Mouse (Mus musculus) heart, embryonic 15.5 days (tissue): ENCODE results near the gene Nol3. TPM values are rescaled to one million over a fixed set of nuclear protein-coding genes. Genes with fewer than 3 reads are reported as not detected.
A peak's percentile ranks its signal among the peaks of the same experiment; 100 is the strongest.

Source experiments
- ATAC-seq: fragments of 200-750 bp; cut with Nextera tagmentation; replicated peaks from 2 replicates; pipeline ENCODE4 v1.8.0; 2017; ENCODE audit warnings: low read depth, moderate TSS enrichment; ENCODE audit not compliant: insufficient number of reproducible peaks, insufficient read depth, low FRiP score
- H3K27ac ChIP-seq: fragments of 300-500 bp; sonication (generic); 2 replicates; pipeline ENCODE4 v1.5.1; 2015; ENCODE audit warnings: mild to moderate bottlenecking, inconsistent platforms
- H3K27me3 ChIP-seq: fragments of 300-500 bp; sonication (generic); 2 replicates; pipeline ENCODE4 v1.6.1; 2015; ENCODE audit warnings: inconsistent platforms
- H3K36me3 ChIP-seq: fragments of 300-500 bp; sonication (generic); 2 replicates; pipeline ENCODE4 v1.6.1; 2015; ENCODE audit warnings: mild to moderate bottlenecking, inconsistent platforms
- H3K4me1 ChIP-seq: fragments of 300-500 bp; sonication (generic); replicated peaks from 2 replicates; pipeline ENCODE4 v1.6.1; 2015; ENCODE audit warnings: inconsistent platforms
- H3K4me2 ChIP-seq: fragments of 300-500 bp; sonication (generic); 2 replicates; pipeline ENCODE4 v1.6.1; 2015; ENCODE audit warnings: inconsistent platforms, mild to moderate bottlenecking, moderate library complexity
- H3K4me3 ChIP-seq: fragments of 300-500 bp; sonication (generic); 2 replicates; pipeline ENCODE4 v1.5.1; 2015; ENCODE audit warnings: mild to moderate bottlenecking, inconsistent platforms
- H3K9ac ChIP-seq: fragments of 300-500 bp; sonication (generic); 2 replicates; pipeline ENCODE4 v1.6.1; 2015; ENCODE audit warnings: mild to moderate bottlenecking, inconsistent platforms
- H3K9me3 ChIP-seq: fragments of 300-500 bp; sonication (generic); replicated peaks from 2 replicates; pipeline ENCODE4 v1.6.1; 2016; ENCODE audit warnings: inconsistent platforms
- WGBS: fragments of 180-500 bp; shearing (Covaris S2); methylation state at CpG from one replicate; pipeline ENCODE4 v1.1.7; 2015; ENCODE audit warnings: mixed read lengths; 5-methylcytosine and 5-hydroxymethylcytosine counted together
- polyA plus RNA-seq: library from polyadenylated mRNA; unstranded; fragments of >200 nt; fragmentation: Nextera tagmentation; extraction: Ambion mirVana; gene quantifications from 2 replicates; pipeline ENCODE4 v1.2.1, GENCODE M21; 2015

Gene Nol3
- polyA plus RNA-seq, 1 experiment from 2014 or later, result 4.7 TPM

GRCm38 (mm10) chr8:105278911-105279334 is 3.0 kb downstream of the Nol3 start:
- Histone ChIP-seq H3K9me3 (no peaks in the 10 kb centered on the region), H3K4me3 (peak overlapping the region; percentile 40), H3K27ac (no peak overlapping the region), H3K27me3 (peaks cover 71% of the 10 kb centered on the region), H3K9ac (peak overlapping the region; percentile 38), H3K36me3 (no peaks in the 10 kb centered on the region), H3K4me2 (peak overlapping the region; percentile 71), H3K4me1 (peaks cover 34% of the 10 kb centered on the region)
- WGBS, result 3% methylated on average over 28 of the region's 28 CpGs
- peak; percentile 63 for ATAC-seq

DNA sequence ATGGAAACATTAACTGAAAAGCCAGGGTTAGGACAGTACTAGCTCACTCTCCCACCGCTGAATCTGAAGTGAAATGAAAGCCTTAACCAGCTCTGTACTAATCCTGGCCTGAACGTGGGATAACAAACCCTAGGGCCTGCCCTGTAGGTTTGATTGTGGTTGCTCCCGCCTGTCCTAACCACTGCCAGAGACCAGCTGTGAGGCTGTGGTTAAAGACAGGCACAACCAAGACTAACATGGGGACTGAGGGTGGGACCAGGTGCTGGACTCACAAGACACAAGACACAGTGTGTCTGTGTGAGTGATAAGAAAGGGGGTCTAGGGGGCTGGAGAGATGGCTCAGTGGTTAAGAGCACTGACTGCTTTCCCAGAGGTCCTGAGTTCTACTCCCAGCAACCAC is 4.6 kb downstream of the Nol3 start:
- H3K9me3 ChIP-seq, result no peaks in the 10 kb centered on the region
- peaks cover 30% of the 10 kb centered on the region for H3K4me1 ChIP-seq
- no peak overlapping the region for H3K4me3 ChIP-seq
- WGBS, result 74% methylated on average over 3 of the region's 3 CpGs
- H3K27me3 ChIP-seq, result peaks cover 55% of the 10 kb centered on the region
- no peak overlapping the region for H3K9ac ChIP-seq
- H3K27ac ChIP-seq, result no peak overlapping the region
- no peak overlapping the region for H3K4me2 ChIP-seq
- no peak for ATAC-seq
- no peaks in the 10 kb centered on the region for H3K36me3 ChIP-seq

DNA sequence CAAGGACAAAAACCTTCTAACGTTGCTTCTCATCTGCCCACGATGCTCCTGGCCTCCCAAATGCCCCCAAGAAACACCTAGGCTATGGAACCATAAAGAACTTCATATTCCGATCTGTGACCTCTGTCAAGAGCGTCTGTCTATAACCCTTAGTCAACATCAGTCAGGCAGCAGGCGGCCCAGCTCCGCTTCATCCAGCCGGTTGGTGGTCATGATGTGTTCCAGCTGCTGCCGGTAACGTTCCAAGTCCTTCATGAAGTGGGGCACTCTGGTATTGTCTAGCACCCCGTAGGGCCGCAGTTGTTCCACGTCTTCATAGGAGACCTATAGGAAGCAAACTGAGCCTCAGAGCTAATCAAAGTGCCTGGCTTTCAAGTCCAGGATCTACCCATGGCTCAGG is 5.9 kb downstream of the Nol3 start:
- no peak overlapping the region for H3K9ac ChIP-seq
- 79% methylated on average over 12 of the region's 12 CpGs for WGBS
- H3K27ac ChIP-seq, result no peak overlapping the region
- H3K4me2 ChIP-seq, result no peak overlapping the region
- no peak overlapping the region for H3K4me3 ChIP-seq
- H3K36me3 ChIP-seq, result no peaks in the 10 kb centered on the region
- H3K4me1 ChIP-seq, result peaks cover 18% of the 10 kb centered on the region
- peaks cover 43% of the 10 kb centered on the region for H3K27me3 ChIP-seq
- ATAC-seq, result no peak
- H3K9me3 ChIP-seq, result no peaks in the 10 kb centered on the region

DNA sequence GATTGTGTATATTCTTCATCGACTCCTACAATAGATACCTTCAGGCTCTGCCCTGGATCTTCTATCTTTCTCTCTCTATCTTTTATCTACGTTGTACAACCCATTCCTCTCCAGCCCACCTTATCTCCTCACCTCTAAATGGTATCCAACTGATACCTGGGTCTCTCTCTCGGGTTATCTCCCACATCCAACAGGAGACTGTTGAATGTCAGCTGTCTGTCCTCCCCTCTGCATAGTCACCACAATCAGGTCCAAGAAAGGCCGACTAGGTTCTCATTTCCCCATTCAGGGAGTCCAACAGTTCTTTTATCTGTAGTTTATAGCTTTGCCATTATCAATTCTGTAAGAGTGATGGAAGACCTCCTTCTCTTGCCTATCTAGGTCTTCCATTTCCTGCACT is 6.3 kb downstream of the Nol3 start:
- H3K27me3 ChIP-seq, result peaks cover 39% of the 10 kb centered on the region
- no peak overlapping the region for H3K9ac ChIP-seq
- WGBS, result 64% methylated on average over 4 of the region's 4 CpGs
- H3K4me1 ChIP-seq, result peaks cover 17% of the 10 kb centered on the region
- no peak overlapping the region for H3K4me2 ChIP-seq
- no peak for ATAC-seq
- H3K4me3 ChIP-seq, result no peak overlapping the region
- no peaks in the 10 kb centered on the region for H3K36me3 ChIP-seq
- no peak overlapping the region for H3K27ac ChIP-seq
- H3K9me3 ChIP-seq, result no peaks in the 10 kb centered on the region

- 31% methylated on average over 23 of the region's 23 CpGs for WGBS
- peaks cover 17% of the 10 kb centered on the region for H3K4me1 ChIP-seq
- no peak overlapping the region for H3K4me3 ChIP-seq
- H3K4me2 ChIP-seq, result peak overlapping the region; percentile 11; the same call in 1 of the 2 replicates
- no peak overlapping the region for H3K9ac ChIP-seq
- H3K27ac ChIP-seq, result no peak overlapping the region
- H3K9me3 ChIP-seq, result no peaks in the 10 kb centered on the region
- H3K36me3 ChIP-seq, result no peaks in the 10 kb centered on the region
- H3K27me3 ChIP-seq, result peaks cover 30% of the 10 kb centered on the region
- ATAC-seq, result no peak
Measured at GRCm38 (mm10) chr8:105283074-105283473, 7.1 kb downstream of the Nol3 start.

DNA sequence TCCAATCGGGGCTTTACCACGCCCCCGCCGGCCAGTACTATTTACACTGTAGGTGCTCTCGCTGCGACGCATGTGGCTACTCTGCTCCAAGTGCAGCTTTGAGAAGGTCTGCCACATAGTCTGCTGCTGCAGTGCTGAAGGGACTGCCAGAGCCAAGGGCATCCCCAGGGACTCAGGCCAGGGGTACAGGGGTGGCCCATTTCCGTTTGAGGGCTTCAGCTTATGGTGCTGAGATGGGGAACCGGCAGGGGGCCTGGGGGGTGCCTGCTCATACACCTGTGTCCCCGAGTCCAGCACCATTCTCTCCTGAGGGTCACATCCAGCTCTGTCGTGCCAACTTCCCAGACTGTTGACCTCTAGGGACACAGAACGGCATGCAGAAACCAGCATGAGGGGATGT is 9.6 kb downstream of the Nol3 start:
- Histone ChIP-seq H3K36me3 (no peaks in the 10 kb centered on the region), H3K27ac (no peak overlapping the region), H3K4me3 (no peak overlapping the region), H3K4me2 (no peak overlapping the region), H3K9me3 (no peaks in the 10 kb centered on the region), H3K27me3 (peaks cover 12% of the 10 kb centered on the region), H3K4me1 (peaks cover 26% of the 10 kb centered on the region), H3K9ac (no peak overlapping the region)
- 51% methylated on average over 12 of the region's 12 CpGs for WGBS
- ATAC-seq, result no peak

- 84% methylated on average over 4 of the region's 4 CpGs for WGBS
- ATAC-seq, result no peak
- Histone ChIP-seq H3K4me2 (no peak overlapping the region), H3K36me3 (no peaks in the 10 kb centered on the region), H3K27me3 (peaks cover 10% of the 10 kb centered on the region), H3K4me1 (peaks cover 30% of the 10 kb centered on the region), H3K4me3 (no peak overlapping the region), H3K9me3 (no peaks in the 10 kb centered on the region), H3K27ac (no peak overlapping the region), H3K9ac (no peak overlapping the region)
Measured at GRCm38 (mm10) chr8:105286907-105287306, 11.0 kb downstream of the Nol3 start.

DNA sequence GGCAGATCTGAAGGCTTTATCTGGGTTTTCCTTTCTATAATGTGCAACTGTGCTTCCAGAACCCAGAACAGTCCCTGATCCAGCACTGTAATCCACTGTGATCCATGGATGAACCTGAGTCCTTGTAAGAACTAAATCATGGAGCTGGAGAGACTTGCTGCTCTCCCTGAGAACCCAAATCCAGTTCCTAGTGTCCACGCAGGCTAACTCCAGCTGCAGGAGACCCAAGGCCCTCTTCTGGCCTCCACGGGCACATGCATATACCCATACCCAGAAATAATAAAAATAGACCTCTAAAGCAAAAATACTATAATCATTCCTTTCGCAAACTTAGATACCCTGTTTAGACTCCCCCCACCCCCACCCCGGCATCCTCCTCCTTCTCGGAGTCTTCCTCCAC is 12.3 kb downstream of the Nol3 start:
- 82% methylated on average over 5 of the region's 5 CpGs for WGBS
- Histone ChIP-seq H3K36me3 (no peaks in the 10 kb centered on the region), H3K4me1 (peaks cover 25% of the 10 kb centered on the region)

DNA sequence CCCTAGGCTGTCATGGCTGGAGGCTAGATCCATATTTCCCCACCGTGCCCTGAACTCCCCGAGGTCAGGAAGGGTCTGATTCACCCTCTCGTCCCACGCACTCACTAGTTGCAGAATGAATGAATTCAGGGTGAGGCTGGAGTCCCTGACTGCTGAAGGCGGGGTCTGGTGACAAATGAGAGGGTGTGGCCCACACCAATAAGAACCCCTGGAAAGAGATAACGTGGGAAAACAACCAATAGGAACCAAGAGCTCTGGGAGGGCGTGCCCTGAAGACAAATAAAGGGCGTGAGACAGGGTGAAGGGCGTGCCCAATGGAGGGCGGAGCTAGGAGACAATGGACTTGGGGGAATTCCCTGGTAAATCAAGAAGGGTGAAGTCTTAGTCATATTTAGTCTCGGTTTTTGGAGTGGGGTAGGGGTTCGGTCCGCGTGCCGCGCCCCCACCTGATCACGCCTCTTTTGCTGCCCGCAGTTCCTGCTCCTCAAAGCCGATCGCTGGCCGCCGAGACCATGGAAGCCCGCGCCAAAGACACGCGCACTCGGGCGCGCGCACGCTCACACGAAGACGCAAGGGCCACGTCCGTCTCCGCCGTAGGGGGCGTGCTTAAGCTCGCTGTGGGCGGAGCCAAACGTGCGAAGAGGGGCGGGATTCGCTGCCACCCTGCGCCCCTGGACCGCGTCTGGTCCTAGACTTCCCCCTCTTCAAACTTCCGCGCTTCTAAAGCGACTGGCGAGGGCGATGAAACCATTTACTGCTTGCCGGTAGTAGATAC is 13.2 kb downstream of the Nol3 start:
- Histone ChIP-seq H3K4me3 (peak overlapping the region; percentile 62), H3K36me3 (no peaks in the 10 kb centered on the region), H3K9ac (peak overlapping the region; percentile 57), H3K4me2 (peak overlapping the region; percentile 91), H3K27ac (peak overlapping the region; percentile 64), H3K9me3 (no peaks in the 10 kb centered on the region), H3K4me1 (peaks cover 23% of the 10 kb centered on the region), H3K27me3 (peaks cover 10% of the 10 kb centered on the region)
- ATAC-seq, result peak; percentile 88
- under 1% methylated on average over 53 of the region's 53 CpGs for WGBS

More for the DNA sequence above, 12.3 kb downstream of the Nol3 start:
- H3K9me3 ChIP-seq, result no peaks in the 10 kb centered on the region
- ATAC-seq, result no peak
- H3K4me2 ChIP-seq, result no peak overlapping the region
- no peak overlapping the region for H3K4me3 ChIP-seq
- H3K27ac ChIP-seq, result no peak overlapping the region
- peaks cover 10% of the 10 kb centered on the region for H3K27me3 ChIP-seq
- H3K9ac ChIP-seq, result no peak overlapping the region

- H3K4me2 ChIP-seq, result peak within 1 kb of the TSS; percentile 91
- H3K27me3 ChIP-seq, result peaks cover 10% of the 10 kb centered on the region
- H3K9me3 ChIP-seq, result no peaks in the 10 kb centered on the region
- no peaks in the 10 kb centered on the region for H3K36me3 ChIP-seq
- 1% methylated on average over 43 of the region's 43 CpGs for WGBS
- H3K9ac ChIP-seq, result peak within 1 kb of the TSS; percentile 57
- H3K4me3 ChIP-seq, result peak within 1 kb of the TSS; percentile 62
- H3K27ac ChIP-seq, result peak within 1 kb of the TSS; percentile 64
- peaks cover 23% of the 10 kb centered on the region for H3K4me1 ChIP-seq
- peak; percentile 11; the same call in 1 of the 2 replicates for ATAC-seq
Measured at GRCm38 (mm10) chr8:105289805-105290460, 14.0 kb downstream of the Nol3 start, which contains the start of gene 4931428F04Rik. TSS of gene 4931428F04Rik (minus strand) at chr8:105289864.

GRCm38 (mm10) chr8:105290554-105291314 is 14.8 kb downstream of the Nol3 start:
- ATAC-seq, result no peak

More at GRCm38 (mm10) chr8:105290554-105291314, 14.8 kb downstream of the Nol3 start:
- H3K4me2 ChIP-seq, result peak overlapping the region; percentile 91
- no peaks in the 10 kb centered on the region for H3K36me3 ChIP-seq
- no peaks in the 10 kb centered on the region for H3K9me3 ChIP-seq
- H3K27me3 ChIP-seq, result peaks cover 10% of the 10 kb centered on the region
- 9% methylated on average over 31 of the region's 31 CpGs for WGBS
- H3K9ac ChIP-seq, result no peak overlapping the region
- peaks cover 23% of the 10 kb centered on the region for H3K4me1 ChIP-seq
- no peak overlapping the region for H3K27ac ChIP-seq
- no peak overlapping the region; the same call in 1 of the 2 replicates for H3K4me3 ChIP-seq
